Mouse (Mus musculus) brain, embryonic 14.5 days (tissue): ENCODE measurements around the gene Pparg.

Source experiments
- CTCF ChIP-seq: fragments of 200-500 bp; IDR thresholded peaks from 2 replicates; pipeline ENCODE4 v1.5.1; 2012; ENCODE audit warnings: inconsistent platforms, mild to moderate bottlenecking, moderate library complexity, borderline replicate concordance; ENCODE audit not compliant: insufficient read depth, insufficient read length; ENCODE audit errors: extremely low read depth
- POLR2A ChIP-seq: fragments of 200-500 bp; IDR thresholded peaks from 2 replicates; pipeline ENCODE4 v1.6.1; 2012; ENCODE audit warnings: mild to moderate bottlenecking, inconsistent platforms, borderline replicate concordance; ENCODE audit not compliant: poor library complexity, insufficient read depth, insufficient read length, severe bottlenecking; ENCODE audit errors: extremely low read depth

DNA sequence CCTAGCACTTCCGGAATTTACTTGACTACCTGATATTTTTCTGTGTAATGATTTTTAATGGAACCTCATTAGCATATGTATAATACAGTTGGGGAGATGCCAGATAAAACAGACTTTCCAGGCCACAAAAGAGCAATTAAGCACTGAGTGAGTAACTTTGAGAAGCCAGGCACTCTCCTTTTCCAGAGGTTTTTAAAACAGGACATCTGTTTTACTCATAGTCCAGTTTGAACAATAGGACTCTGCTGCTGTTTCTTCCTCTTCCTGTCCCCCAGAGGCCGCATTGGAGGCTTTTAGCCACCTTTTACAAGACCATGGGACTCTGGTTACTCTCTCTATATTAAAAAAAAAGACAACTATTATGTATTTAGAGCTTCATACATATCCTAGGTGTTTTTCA is 72.0 kb downstream of the Pparg start:
- TF ChIP-seq CTCF (no peak), POLR2A (no peak)
